Mouse (Mus musculus): Measurements from ENCODE around the gene Mapk1ip1. TPM values are rescaled to one million over a fixed set of nuclear protein-coding genes. Genes with fewer than 3 reads are reported as not detected.
A peak's percentile ranks its signal among the peaks of the same experiment; 100 is the strongest.

Mapk1ip1 gene
- 10 to 100 TPM; 17.4 TPM for total RNA-seq (2021)
- long read RNA-seq, experiment 1, transcript Mapk1ip1-201 (2 exons, 1,502 nt) = major isoform, 19 of 49 reads
- long read RNA-seq, experiment 1, transcript Mapk1ip1-202 (2 exons, 1,350 nt) = minor isoform, 7 of 49 reads
- long read RNA-seq, experiment 1, partial matches to known transcripts = 1 of 49 reads
- long read RNA-seq, experiment 1, other reads (novel, unspliced or antisense) = 22 of 49 reads
- long read RNA-seq, experiment 2, transcript Mapk1ip1-201 (2 exons, 1,502 nt) = major isoform, 35 of 50 reads
- long read RNA-seq, experiment 2, partial matches to known transcripts = 0 of 50 reads
- long read RNA-seq, experiment 2, other reads (novel, unspliced or antisense) = 12 of 50 reads

- peak; percentile 98 for DNase-seq
Observed at GRCm38 (mm10) chr7:138845544-138846391, at the start of gene Mapk1ip1, which contains the start of gene Ppp2r2d. TSS of gene Mapk1ip1 (minus strand) at chr7:138846273. TSS of gene Ppp2r2d (plus strand) at chr7:138846079.

GRCm38 (mm10) chr7:138885365-138886289 lies 39.6 kb upstream of the Mapk1ip1 start:
- no peak for DNase-seq

GRCm38 (mm10) chr7:138883724-138884123 lies 37.7 kb upstream of the Mapk1ip1 start:
- no peak for DNase-seq

GRCm38 (mm10) chr7:138875031-138875430 lies 29.0 kb upstream of the Mapk1ip1 start:
- DNase-seq = no peak

- no peak for DNase-seq
Observed at GRCm38 (mm10) chr7:138872956-138873355, 26.9 kb upstream of the Mapk1ip1 start.

GRCm38 (mm10) chr7:138868316-138868715 lies 22.2 kb upstream of the Mapk1ip1 start:
- DNase-seq = no peak

GRCm38 (mm10) chr7:138867286-138867685 lies 21.2 kb upstream of the Mapk1ip1 start:
- no peak for DNase-seq

- no peak for DNase-seq
Observed at GRCm38 (mm10) chr7:138864776-138865175, 18.7 kb upstream of the Mapk1ip1 start.

- DNase-seq = no peak
Observed at GRCm38 (mm10) chr7:138863950-138864572, 18.0 kb upstream of the Mapk1ip1 start.

- DNase-seq = no peak
Observed at GRCm38 (mm10) chr7:138856670-138857069, 10.6 kb upstream of the Mapk1ip1 start.

GRCm38 (mm10) chr7:138854201-138854600 lies 8.1 kb upstream of the Mapk1ip1 start:
- no peak for DNase-seq

- DNase-seq = no peak
Observed at GRCm38 (mm10) chr7:138853417-138854031, 7.5 kb upstream of the Mapk1ip1 start.

- DNase-seq = no peak
Observed at GRCm38 (mm10) chr7:138850083-138850482, 4.0 kb upstream of the Mapk1ip1 start.

GRCm38 (mm10) chr7:138848028-138848920 lies 2.2 kb upstream of the Mapk1ip1 start:
- DNase-seq = no peak

GRCm38 (mm10) chr7:138847316-138848027 lies 1.4 kb upstream of the Mapk1ip1 start:
- no peak for DNase-seq

- DNase-seq = no peak
Observed at GRCm38 (mm10) chr7:138846502-138846991, 474 bp upstream of the Mapk1ip1 start.

GRCm38 (mm10) chr7:138845111-138845510 lies 962 bp downstream of the Mapk1ip1 start:
- DNase-seq = no peak

- no peak for DNase-seq
Observed at GRCm38 (mm10) chr7:138843421-138843820, 2.7 kb downstream of the Mapk1ip1 start.

Data from gastrocnemius, postnatal 25 days (tissue).